Mouse (Mus musculus) kidney, adult 2 months (tissue): ENCODE measurements around the gene Acta1.

ENCODE experiments used
- CTCF ChIP-seq: fragments of 200-500 bp; conservative IDR thresholded peaks from 2 replicates; pipeline ENCODE4 v1.5.1; 2011; ENCODE audit warnings: low read depth, mild to moderate bottlenecking, control low read depth, low read length, moderate library complexity, mixed read lengths; ENCODE audit not compliant: insufficient read depth, insufficient read length
- POLR2A ChIP-seq: fragments of 200-500 bp; IDR thresholded peaks from one replicate; pipeline ENCODE4 v1.6.1; 2011; ENCODE audit warnings: low read depth, low read length, control low read depth

- TF ChIP-seq CTCF (no peak), POLR2A (no peak)
These were observed 43.0 kb downstream of the Acta1 start for GRCm38 (mm10) chr8:123851590-123851989.
